Mouse (Mus musculus): ENCODE measurements around the gene Cd59a. TPM values are rescaled to one million over a fixed set of nuclear protein-coding genes. Genes with fewer than 3 reads are reported as not detected.
A peak's percentile ranks its signal among the peaks of the same experiment; 100 is the strongest.

The Cd59a gene
- polyA plus RNA-seq, 1 experiment from 2014 or later: 71.9 TPM

DNA sequence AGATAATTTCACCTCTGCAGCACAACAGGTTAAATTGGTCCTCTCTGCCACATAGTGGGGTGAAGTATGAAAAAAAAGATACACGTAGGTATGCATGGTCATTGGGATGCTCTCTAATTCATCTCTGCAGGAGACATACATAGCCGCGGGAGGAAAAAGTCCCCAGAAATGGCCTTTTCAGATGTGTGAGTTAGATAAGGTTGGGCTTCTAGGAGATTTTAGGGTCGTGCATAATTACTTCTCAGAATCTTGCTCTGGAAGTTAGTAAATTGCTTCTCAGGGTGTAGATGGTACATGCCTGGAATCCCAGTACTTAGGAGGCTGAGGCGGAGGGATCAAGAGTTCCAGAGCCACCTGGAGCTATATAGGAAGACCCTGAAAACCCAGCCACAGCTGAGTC, 28.5 kb downstream of the Cd59a start:
- H3K27me3 ChIP-seq (replicated peaks; ENCODE audit: control insufficient read depth, insufficient read depth, low read length): no peaks in the 10 kb centered on the region
- no peak for ATAC-seq
- 83% methylated on average over 5 of the region's 5 CpGs for WGBS
- H3K4me1 ChIP-seq (replicated peaks; ENCODE audit: control insufficient read depth, insufficient read depth, low read length): no peaks in the 10 kb centered on the region; the same call in 1 of the 2 replicates
- H3K36me3 ChIP-seq (ENCODE audit: control insufficient read depth, insufficient read depth): no peaks in the 10 kb centered on the region
- no peak overlapping the region for H3K9ac ChIP-seq (ENCODE audit: low read depth, low read length)
- no peak overlapping the region for H3K27ac ChIP-seq (ENCODE audit: low read depth, low read length)
- H3K4me3 ChIP-seq (ENCODE audit: low read depth, low read length): no peak overlapping the region
- H3K4me2 ChIP-seq (replicated peaks; ENCODE audit: low read depth): no peak overlapping the region
- H3K9me3 ChIP-seq (ENCODE audit: control insufficient read depth): no peaks in the 10 kb centered on the region
- no peak for TF ChIP-seq CTCF (IDR thresholded peaks at IDR 0.05; ENCODE audit: low read depth)

DNA sequence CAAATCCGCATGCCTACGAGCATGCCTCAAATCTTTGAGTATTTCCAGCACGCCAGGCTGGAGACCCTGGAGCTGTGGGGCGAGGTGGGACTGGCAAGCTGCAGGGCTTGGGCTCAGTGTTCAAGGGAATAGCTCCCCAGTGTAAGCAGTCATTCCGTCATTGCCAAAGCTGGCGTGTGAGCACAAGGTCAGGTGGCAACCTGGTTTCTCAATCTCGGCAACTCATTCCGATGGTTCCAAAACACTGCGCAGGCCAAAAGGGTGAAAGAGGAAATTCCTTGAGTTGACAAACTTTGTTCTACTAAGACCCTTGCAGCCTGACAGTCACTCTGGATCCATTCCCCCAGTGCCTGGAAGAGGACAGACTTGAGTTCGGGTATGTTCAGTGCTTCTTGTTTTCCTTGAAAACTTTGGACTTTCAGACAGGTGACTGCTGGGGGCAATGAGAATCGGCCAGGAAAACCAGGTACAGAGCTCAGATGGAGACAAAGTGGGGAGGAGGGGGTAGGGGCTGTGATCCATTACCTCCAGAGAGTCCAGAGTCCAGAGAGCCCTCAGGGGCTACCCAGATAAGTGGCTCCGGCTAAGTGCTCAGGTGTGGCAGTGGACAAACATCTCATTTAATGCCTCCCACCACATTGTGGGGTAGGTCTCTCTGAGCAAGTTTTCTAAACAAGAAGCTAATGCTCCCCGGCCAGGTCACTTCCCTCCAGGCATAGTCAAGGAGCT, 33.4 kb downstream of the Cd59a start:
- no peak for TF ChIP-seq CTCF (IDR thresholded peaks at IDR 0.05; ENCODE audit: low read depth)
- Histone ChIP-seq H3K9ac (ENCODE audit: low read depth, low read length) (no peak overlapping the region), H3K4me3 (ENCODE audit: low read depth, low read length) (no peak overlapping the region), H3K9me3 (ENCODE audit: control insufficient read depth) (no peaks in the 10 kb centered on the region), H3K27ac (ENCODE audit: low read depth, low read length) (no peak overlapping the region), H3K4me1 (replicated peaks; ENCODE audit: control insufficient read depth, insufficient read depth, low read length) (0 out of 2 replicates have a peak, but pooled peaks cover 6% of the 10 kb centered on the region), H3K4me2 (replicated peaks; ENCODE audit: low read depth) (no peak overlapping the region), H3K27me3 (replicated peaks; ENCODE audit: control insufficient read depth, insufficient read depth, low read length) (no peaks in the 10 kb centered on the region), H3K36me3 (ENCODE audit: control insufficient read depth, insufficient read depth) (no peaks in the 10 kb centered on the region)
- WGBS: 58% methylated on average over 13 of the region's 13 CpGs
- peak; percentile 54 for ATAC-seq

DNA sequence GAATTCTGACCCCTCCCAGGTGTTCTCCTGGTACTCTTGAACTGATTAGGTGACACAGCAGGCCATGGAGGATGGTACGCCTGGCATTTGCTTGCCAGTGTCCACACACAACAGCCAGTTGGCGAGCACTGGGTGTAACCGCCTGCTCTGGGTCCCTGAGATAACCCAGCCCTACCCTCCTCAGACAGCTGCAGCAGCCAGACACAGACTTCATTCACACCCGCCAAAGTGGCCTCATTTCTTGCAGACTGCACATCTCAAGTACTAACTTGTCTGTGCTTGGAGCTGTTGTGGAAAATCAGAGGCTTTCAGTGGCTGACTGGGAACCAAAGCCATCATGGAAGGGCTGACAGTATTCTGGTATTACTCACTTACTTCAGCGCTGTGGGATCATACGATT, 34.6 kb downstream of the Cd59a start:
- Histone ChIP-seq H3K4me1 (replicated peaks; ENCODE audit: control insufficient read depth, insufficient read depth, low read length) (0 out of 2 replicates have a peak, but pooled peaks cover 6% of the 10 kb centered on the region), H3K27me3 (replicated peaks; ENCODE audit: control insufficient read depth, insufficient read depth, low read length) (no peaks in the 10 kb centered on the region), H3K27ac (ENCODE audit: low read depth, low read length) (no peak overlapping the region), H3K9me3 (ENCODE audit: control insufficient read depth) (no peaks in the 10 kb centered on the region), H3K4me2 (replicated peaks; ENCODE audit: low read depth) (no peak overlapping the region), H3K36me3 (ENCODE audit: control insufficient read depth, insufficient read depth) (no peaks in the 10 kb centered on the region), H3K9ac (ENCODE audit: low read depth, low read length) (no peak overlapping the region), H3K4me3 (ENCODE audit: low read depth, low read length) (no peak overlapping the region)
- TF ChIP-seq CTCF (IDR thresholded peaks at IDR 0.05; ENCODE audit: low read depth): no peak
- ATAC-seq: 0 out of 2 replicates have a peak, but pooled peaks have one; percentile 20
- WGBS: 44% methylated on average over 6 of the region's 6 CpGs

DNA sequence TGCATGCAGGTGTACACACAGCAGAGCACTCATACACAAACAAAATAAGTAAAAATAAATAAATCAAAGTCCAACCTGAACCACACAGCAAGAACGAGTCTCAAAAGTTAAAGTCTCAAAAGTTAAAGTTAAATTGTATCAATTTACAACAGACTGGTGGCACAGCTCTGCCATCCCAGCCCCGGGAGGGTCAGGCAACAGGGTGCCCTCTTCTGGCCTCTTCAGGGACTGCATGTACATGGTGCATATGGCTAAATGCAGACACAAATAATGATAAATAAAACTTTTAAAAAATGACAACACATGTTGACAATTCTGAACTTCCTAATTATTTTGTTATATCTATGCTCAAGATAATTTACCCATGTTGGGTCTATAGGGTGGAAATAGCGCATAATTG, 35.4 kb downstream of the Cd59a start:
- H3K4me3 ChIP-seq (ENCODE audit: low read depth, low read length): no peak overlapping the region
- H3K27ac ChIP-seq (ENCODE audit: low read depth, low read length): no peak overlapping the region
- H3K4me2 ChIP-seq (replicated peaks; ENCODE audit: low read depth): no peak overlapping the region
- H3K9me3 ChIP-seq (ENCODE audit: control insufficient read depth): no peaks in the 10 kb centered on the region
- no peaks in the 10 kb centered on the region for H3K36me3 ChIP-seq (ENCODE audit: control insufficient read depth, insufficient read depth)
- no peaks in the 10 kb centered on the region for H3K27me3 ChIP-seq (replicated peaks; ENCODE audit: control insufficient read depth, insufficient read depth, low read length)
- TF ChIP-seq CTCF (IDR thresholded peaks at IDR 0.05; ENCODE audit: low read depth): peak; percentile 74
- ATAC-seq: no peak
- H3K9ac ChIP-seq (ENCODE audit: low read depth, low read length): no peak overlapping the region
- H3K4me1 ChIP-seq (replicated peaks; ENCODE audit: control insufficient read depth, insufficient read depth, low read length): 0 out of 2 replicates have a peak, but pooled peaks cover 6% of the 10 kb centered on the region
- 62% methylated on average over 3 of the region's 3 CpGs for WGBS

DNA sequence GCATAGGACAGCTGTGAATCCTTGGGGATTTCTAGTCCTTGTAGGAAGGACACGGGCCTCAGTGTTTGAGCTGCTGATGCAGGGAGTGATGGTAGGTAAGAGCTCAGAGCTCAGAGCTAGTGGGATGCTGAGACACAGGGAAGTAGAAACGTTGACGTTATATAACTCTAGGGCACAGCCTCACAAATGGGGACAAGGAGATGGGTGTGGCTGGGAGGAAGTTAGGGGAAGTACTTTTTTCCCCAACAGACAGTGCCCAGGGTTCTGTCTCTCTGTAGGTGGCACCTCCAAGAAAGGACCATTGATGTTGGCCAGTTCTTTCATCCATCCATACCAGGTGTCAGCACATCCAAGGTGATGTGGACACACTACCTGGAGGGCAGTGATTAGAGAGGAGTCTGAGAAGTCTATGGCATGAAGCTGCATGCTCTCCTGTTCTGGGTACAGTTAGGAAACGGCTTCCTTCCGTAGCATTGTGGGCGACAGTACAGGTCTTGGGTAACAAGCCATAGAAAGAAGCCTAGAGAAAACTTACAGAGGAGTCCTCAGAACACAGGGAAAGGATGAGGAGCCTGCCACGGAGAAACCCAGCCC, 36.8 kb downstream of the Cd59a start:
- H3K9ac ChIP-seq (ENCODE audit: low read depth, low read length): no peak overlapping the region
- no peak overlapping the region for H3K4me3 ChIP-seq (ENCODE audit: low read depth, low read length)
- no peak for TF ChIP-seq CTCF (IDR thresholded peaks at IDR 0.05; ENCODE audit: low read depth)
- H3K9me3 ChIP-seq (ENCODE audit: control insufficient read depth): no peaks in the 10 kb centered on the region
- H3K27ac ChIP-seq (ENCODE audit: low read depth, low read length): no peak overlapping the region
- ATAC-seq: peak; percentile 11; the same call in 1 of the 2 replicates
- H3K4me1 ChIP-seq (replicated peaks; ENCODE audit: control insufficient read depth, insufficient read depth, low read length): 0 out of 2 replicates have a peak, but pooled peaks cover 6% of the 10 kb centered on the region
- 57% methylated on average over 7 of the region's 7 CpGs for WGBS
- no peak overlapping the region for H3K4me2 ChIP-seq (replicated peaks; ENCODE audit: low read depth)
- no peaks in the 10 kb centered on the region for H3K27me3 ChIP-seq (replicated peaks; ENCODE audit: control insufficient read depth, insufficient read depth, low read length)
- H3K36me3 ChIP-seq (ENCODE audit: control insufficient read depth, insufficient read depth): no peaks in the 10 kb centered on the region

DNA sequence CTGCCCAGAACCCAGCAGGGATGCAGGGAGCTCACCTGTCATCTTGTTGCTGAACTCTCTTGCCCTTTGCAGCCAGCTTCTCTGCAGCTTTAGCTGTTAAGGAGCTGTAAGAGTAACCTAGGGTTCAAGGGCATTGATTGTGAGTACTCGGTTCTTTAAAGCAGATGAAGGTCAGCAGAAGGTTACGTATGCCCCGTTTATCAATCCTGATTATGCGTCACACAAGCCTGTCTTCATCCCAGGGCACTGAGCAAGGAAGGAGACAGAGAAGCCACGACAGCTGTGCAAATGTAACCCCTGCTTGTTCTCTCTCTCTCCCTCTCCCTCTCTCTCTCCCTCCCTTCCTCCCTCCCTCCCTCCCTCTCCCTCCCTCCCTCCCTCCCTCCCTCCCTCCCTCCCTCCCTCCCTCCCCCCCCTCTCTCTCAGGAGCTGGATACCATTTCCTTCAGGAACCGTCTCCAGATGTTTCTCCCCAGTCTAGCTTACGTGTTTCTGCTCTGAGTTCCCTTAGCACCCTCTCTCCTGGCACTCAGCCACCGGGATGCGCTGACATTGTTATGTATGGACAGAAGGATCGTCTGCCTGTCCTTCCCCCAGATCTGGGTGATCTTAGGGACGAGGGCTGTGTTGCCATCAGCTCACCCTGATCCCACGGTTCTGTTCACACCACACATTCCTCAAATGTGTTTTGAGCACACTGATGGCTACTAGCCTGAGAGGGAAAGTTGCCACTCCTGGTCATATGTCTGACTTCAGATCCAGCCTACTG, 37.6 kb downstream of the Cd59a start:
- ATAC-seq: no peak
- no peaks in the 10 kb centered on the region for H3K9me3 ChIP-seq (ENCODE audit: control insufficient read depth)
- H3K27ac ChIP-seq (ENCODE audit: low read depth, low read length): no peak overlapping the region
- H3K4me1 ChIP-seq (replicated peaks; ENCODE audit: control insufficient read depth, insufficient read depth, low read length): 0 out of 2 replicates have a peak, but pooled peaks cover 6% of the 10 kb centered on the region
- no peak overlapping the region for H3K4me2 ChIP-seq (replicated peaks; ENCODE audit: low read depth)
- H3K36me3 ChIP-seq (ENCODE audit: control insufficient read depth, insufficient read depth): no peaks in the 10 kb centered on the region
- TF ChIP-seq CTCF (IDR thresholded peaks at IDR 0.05; ENCODE audit: low read depth): no peak
- no peak overlapping the region for H3K9ac ChIP-seq (ENCODE audit: low read depth, low read length)
- no peak overlapping the region for H3K4me3 ChIP-seq (ENCODE audit: low read depth, low read length)
- WGBS: 40% methylated on average over 10 of the region's 12 CpGs
- H3K27me3 ChIP-seq (replicated peaks; ENCODE audit: control insufficient read depth, insufficient read depth, low read length): no peaks in the 10 kb centered on the region
